Mouse (Mus musculus) MEL (cell line): ENCODE data around the gene Upp2.

Source experiments
- CHD2 ChIP-seq: IDR thresholded peaks from 2 replicates; pipeline ENCODE4 v1.6.1; 2011; ENCODE audit warnings: low read length, improper control_type of control experiment
- MAFK ChIP-seq: IDR thresholded peaks from 2 replicates; pipeline ENCODE4 v1.6.1; 2011; ENCODE audit warnings: low read depth, mild to moderate bottlenecking, low read length, improper control_type of control experiment, borderline replicate concordance
- MYC ChIP-seq: IDR thresholded peaks from 2 replicates; pipeline ENCODE4 v1.6.1; 2011; ENCODE audit warnings: low read depth, mild to moderate bottlenecking, low read length, improper control_type of control experiment, moderate library complexity
- POLR2A ChIP-seq, 2 experiments: IDR thresholded peaks; 2 replicates each; pipeline ENCODE4 v1.6.1; 2011 to 2012; ENCODE audit warnings: low read length in 2 of 2, mild to moderate bottlenecking in 2 of 2, control low read depth in 1 of 2, improper control_type of control experiment in 1 of 2, low read depth in 1 of 2, moderate library complexity in 1 of 2; ENCODE audit not compliant: control insufficient read depth in 1 of 2, insufficient read depth in 1 of 2, poor library complexity in 1 of 2
- RAD21 ChIP-seq: IDR thresholded peaks from 2 replicates; pipeline ENCODE4 v1.6.1; 2011; ENCODE audit warnings: mild to moderate bottlenecking, low read depth, low read length, improper control_type of control experiment
- ZC3H11A ChIP-seq: IDR thresholded peaks from 2 replicates; pipeline ENCODE4 v1.6.1; 2012; ENCODE audit warnings: low read depth, mild to moderate bottlenecking, inconsistent platforms, low read length, improper control_type of control experiment

DNA sequence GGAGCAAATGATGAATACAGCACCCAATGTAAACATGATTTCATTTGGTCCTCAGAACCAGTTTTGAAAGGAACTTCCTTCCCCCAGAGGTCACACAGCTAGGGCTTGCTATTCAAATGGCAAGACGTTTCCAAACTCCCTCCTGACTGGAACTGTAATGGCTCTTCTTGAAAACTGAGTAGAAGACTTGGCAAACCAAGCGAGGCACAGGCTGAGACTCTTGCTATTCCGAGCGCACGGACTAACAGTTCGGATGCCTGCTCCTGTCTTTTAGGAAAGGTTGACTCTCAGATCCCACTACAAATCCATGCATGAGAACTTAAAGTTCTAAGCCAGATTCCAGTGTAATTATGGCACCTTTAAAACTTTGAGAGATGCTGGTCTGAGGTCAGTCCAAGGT lies 136.5 kb downstream of the Upp2 start:
- TF ChIP-seq MYC (no peak), RAD21 (no peak), MAFK (no peak), POLR2A (IDR thresholded peaks at IDR 0.05; ENCODE audit: control insufficient read depth in 1 of 2, insufficient read depth in 1 of 2, low read depth in 1 of 2, low read length in 2 of 2, poor library complexity in 1 of 2) (no peak), ZC3H11A (no peak), CHD2 (no peak)
